Mouse (Mus musculus) kidney, adult 2 months (tissue): ENCODE data around the gene Anapc13.

ENCODE experiments used
- CTCF ChIP-seq: fragments of 200-500 bp; conservative IDR thresholded peaks from 2 replicates; pipeline ENCODE4 v1.5.1; 2011; ENCODE audit warnings: low read depth, mild to moderate bottlenecking, control low read depth, low read length, moderate library complexity, mixed read lengths; ENCODE audit not compliant: insufficient read depth, insufficient read length
- POLR2A ChIP-seq: fragments of 200-500 bp; IDR thresholded peaks from one replicate; pipeline ENCODE4 v1.6.1; 2011; ENCODE audit warnings: low read depth, low read length, control low read depth

DNA sequence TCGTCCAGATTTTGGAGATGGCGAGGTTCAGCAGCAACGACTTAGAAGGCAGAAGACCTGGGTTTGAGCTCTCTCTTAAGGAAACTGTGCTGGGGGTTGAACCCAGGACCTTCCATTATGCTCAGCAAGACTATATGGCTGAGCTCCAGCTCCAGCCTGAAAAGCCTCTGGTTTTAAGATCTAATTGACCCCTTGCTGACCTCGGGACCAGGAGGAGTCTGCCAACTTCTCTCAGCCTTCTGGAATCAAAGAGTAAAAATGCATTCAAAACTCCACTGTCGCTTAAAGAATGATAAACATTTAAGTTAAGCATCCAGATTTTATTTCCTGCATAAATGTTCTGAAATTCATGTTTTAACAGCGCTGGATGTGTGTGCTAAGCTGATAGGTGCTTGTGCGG is 12.9 kb downstream of the Anapc13 start:
- TF ChIP-seq CTCF = no peak
- TF ChIP-seq POLR2A = no peak
